Mouse (Mus musculus) yolk sac, embryonic 10.5 days (tissue): ENCODE measurements around the gene Gm21983.

ENCODE experiments used
- DNase-seq: peaks from one replicate; pipeline ENCODE4 v3.0.0-alpha.2; 2017; ENCODE audit warnings: low spot score

Gm21983 gene

GRCm38 (mm10) chr7:27180837-27181695, at the start of gene Gm21983, which contains the start of gene Mia:
TSS of gene Gm21983 (minus strand) at chr7:27181086.
TSS of gene Mia (minus strand) at chr7:27181157.
- no peak for DNase-seq

GRCm38 (mm10) chr7:27228865-27229264, 48.0 kb upstream of the Gm21983 start:
- no peak for DNase-seq

- DNase-seq = peak; percentile 95
Observed at GRCm38 (mm10) chr7:27228281-27228821, 47.5 kb upstream of the Gm21983 start, which contains the start of gene Itpkc. TSS of gene Itpkc (minus strand) at chr7:27228661.

GRCm38 (mm10) chr7:27227676-27228075, 46.8 kb upstream of the Gm21983 start:
- DNase-seq = no peak

- DNase-seq = no peak
Observed at GRCm38 (mm10) chr7:27227276-27227675, 46.4 kb upstream of the Gm21983 start.

GRCm38 (mm10) chr7:27224877-27225575, 44.1 kb upstream of the Gm21983 start:
- no peak for DNase-seq

GRCm38 (mm10) chr7:27222538-27222937, 41.7 kb upstream of the Gm21983 start:
- no peak for DNase-seq

- DNase-seq = no peak
Observed at GRCm38 (mm10) chr7:27221939-27222338, 41.1 kb upstream of the Gm21983 start.

GRCm38 (mm10) chr7:27219937-27220336, 39.1 kb upstream of the Gm21983 start:
- no peak for DNase-seq

GRCm38 (mm10) chr7:27218586-27218985, 37.7 kb upstream of the Gm21983 start:
- DNase-seq = no peak

- DNase-seq = no peak
Observed at GRCm38 (mm10) chr7:27212626-27213025, 31.7 kb upstream of the Gm21983 start.

GRCm38 (mm10) chr7:27203730-27204449, 23.0 kb upstream of the Gm21983 start:
- DNase-seq = no peak

GRCm38 (mm10) chr7:27198779-27199178, 17.9 kb upstream of the Gm21983 start:
- DNase-seq = no peak

GRCm38 (mm10) chr7:27198355-27198754, 17.5 kb upstream of the Gm21983 start:
- DNase-seq = no peak

GRCm38 (mm10) chr7:27197634-27198033, 16.7 kb upstream of the Gm21983 start:
- DNase-seq = no peak

- DNase-seq = no peak
Observed at GRCm38 (mm10) chr7:27197136-27197535, 16.2 kb upstream of the Gm21983 start.

- DNase-seq = peak; percentile 98
Observed at GRCm38 (mm10) chr7:27195681-27196611, 15.1 kb upstream of the Gm21983 start, which contains the start of the genes BC024978 and Snrpa. TSS of gene BC024978 (plus strand) at chr7:27195781. TSS of gene Snrpa (minus strand) at chr7:27196271.

- DNase-seq = no peak
Observed at GRCm38 (mm10) chr7:27193731-27194130, 12.8 kb upstream of the Gm21983 start.

- DNase-seq = no peak
Observed at GRCm38 (mm10) chr7:27192434-27192833, 11.5 kb upstream of the Gm21983 start.

GRCm38 (mm10) chr7:27189271-27189931, 8.5 kb upstream of the Gm21983 start:
- no peak for DNase-seq
